Mouse (Mus musculus) embryonic fibroblast, embryonic 13.5 days (primary cell): Measurements from ENCODE around the gene Atp2c2.

Experiments used
- CTCF ChIP-seq: IDR thresholded peaks from 2 replicates; pipeline ENCODE4 v1.5.1; 2011; ENCODE audit warnings: mild to moderate bottlenecking, control low read depth, low read length, moderate library complexity, borderline replicate concordance; ENCODE audit not compliant: insufficient read depth
- POLR2A ChIP-seq: IDR thresholded peaks from 2 replicates; pipeline ENCODE4 v1.6.1; 2011; ENCODE audit warnings: low read depth, mild to moderate bottlenecking, control low read depth, low read length, moderate library complexity

DNA sequence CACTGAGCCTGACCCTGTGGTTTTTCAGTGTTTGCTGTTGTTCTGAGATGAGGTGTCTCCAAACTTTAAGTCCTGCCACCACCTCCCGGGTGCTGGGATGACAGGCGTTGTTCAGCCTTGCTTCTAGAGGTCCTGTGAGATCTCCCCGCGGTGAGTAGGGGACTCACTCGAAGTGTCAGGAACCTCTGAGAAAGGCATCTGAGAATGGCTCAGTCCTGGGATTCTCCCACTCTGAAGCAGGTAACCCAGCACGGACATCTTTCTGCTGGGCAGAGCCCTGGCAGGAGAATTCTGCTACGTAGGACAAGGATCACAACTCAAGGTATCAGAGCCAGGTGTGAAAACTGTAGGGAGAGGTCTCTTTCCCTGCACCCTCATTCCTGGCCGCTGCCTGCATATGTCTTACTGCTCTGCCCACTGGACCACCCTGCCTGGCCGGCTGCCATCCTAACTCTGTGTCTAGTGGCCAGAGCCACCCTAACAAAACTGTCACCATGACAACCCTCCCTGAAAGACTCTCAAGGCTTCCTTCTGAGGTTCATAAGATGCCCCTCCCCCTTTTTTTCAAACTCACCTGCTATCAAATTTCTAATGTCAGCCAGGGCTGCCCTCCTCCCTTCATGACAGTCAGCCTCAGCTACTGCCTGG is 80.7 kb downstream of the Atp2c2 start:
- no peak for TF ChIP-seq CTCF
- TF ChIP-seq POLR2A, result no peak
